Mouse (Mus musculus): Measurements from ENCODE around the gene Tm9sf3.

Gene Tm9sf3

GRCm38 (mm10) chr19:41165144-41165913 lies 98.5 kb downstream of the Tm9sf3 start:
- DNase-seq, result no peak

- DNase-seq, result no peak
Measured at GRCm38 (mm10) chr19:41164447-41165095, 99.2 kb downstream of the Tm9sf3 start.

Measured in kidney, postnatal 10 days (tissue).